ENCODE assay signal across 18 mouse cellular contexts in genomic region chr14:81098615-81099014, GRCm38 (mm10).
"Had no signal": no experiment of that assay in that cellular context is flagged by ENCODE, and none has a peak within 500 bp of the region (broad histone marks: within the 10 kb centered on the region; RNA-seq: fewer than 3 reads in every experiment).

No protein-coding gene starts in this region.

- H3K9me3 ChIP-seq: kidney, embryonic 15.5 days; limb, embryonic 12.5 days; limb, embryonic 15.5 days; megakaryocyte, embryonic 14.5 days; midbrain, embryonic 12.5 days had no signal

- H3K27me3 ChIP-seq: kidney, embryonic 15.5 days; limb, embryonic 12.5 days; limb, embryonic 15.5 days; megakaryocyte, embryonic 14.5 days; midbrain, embryonic 12.5 days had no signal

- DNase-seq: kidney, adult 8-10 months; kidney, postnatal 10 days; kidney, postnatal 4 days; left cerebral cortex, postnatal 4 days; liver, postnatal 0 days; lung, embryonic 14.5 days; lung, postnatal 10 days; lung, postnatal 36 days; thymus, adult 2 months; thymus, postnatal 25 days had no signal

- H3K4me2 ChIP-seq: kidney, embryonic 15.5 days; limb, embryonic 12.5 days; limb, embryonic 15.5 days; liver, embryonic 11.5 days; lung, embryonic 14.5 days; midbrain, embryonic 12.5 days had no signal

- H3K27ac ChIP-seq: kidney, embryonic 15.5 days; limb, embryonic 12.5 days; limb, embryonic 15.5 days; liver, embryonic 14.5 days; midbrain, embryonic 12.5 days had no signal

- H3K36me3 ChIP-seq: kidney, embryonic 15.5 days; limb, embryonic 12.5 days; limb, embryonic 15.5 days; midbrain, embryonic 12.5 days had no signal

- H3K4me3 ChIP-seq: kidney, embryonic 15.5 days; limb, embryonic 12.5 days; limb, embryonic 15.5 days; megakaryocyte, embryonic 14.5 days; midbrain, embryonic 12.5 days had no signal

- H3K9ac ChIP-seq: kidney, embryonic 15.5 days; limb, embryonic 12.5 days; limb, embryonic 15.5 days; liver, embryonic 14.5 days; liver, postnatal 0 days; lung, embryonic 14.5 days; midbrain, embryonic 12.5 days had no signal

- ATAC-seq: liver, postnatal 0 days; midbrain, embryonic 16.5 days had no signal

- H3K4me1 ChIP-seq: kidney, embryonic 15.5 days; limb, embryonic 12.5 days; limb, embryonic 15.5 days; megakaryocyte, embryonic 14.5 days; midbrain, embryonic 12.5 days had no signal
